Mouse (Mus musculus): ENCODE data around the gene Abcb8. TPM values are rescaled to one million over a fixed set of nuclear protein-coding genes. Genes with fewer than 3 reads are reported as not detected.

Abcb8 gene
- total and polyA plus RNA-seq, 3 experiments: 81.2 to 151 (median 89.8) TPM

DNA sequence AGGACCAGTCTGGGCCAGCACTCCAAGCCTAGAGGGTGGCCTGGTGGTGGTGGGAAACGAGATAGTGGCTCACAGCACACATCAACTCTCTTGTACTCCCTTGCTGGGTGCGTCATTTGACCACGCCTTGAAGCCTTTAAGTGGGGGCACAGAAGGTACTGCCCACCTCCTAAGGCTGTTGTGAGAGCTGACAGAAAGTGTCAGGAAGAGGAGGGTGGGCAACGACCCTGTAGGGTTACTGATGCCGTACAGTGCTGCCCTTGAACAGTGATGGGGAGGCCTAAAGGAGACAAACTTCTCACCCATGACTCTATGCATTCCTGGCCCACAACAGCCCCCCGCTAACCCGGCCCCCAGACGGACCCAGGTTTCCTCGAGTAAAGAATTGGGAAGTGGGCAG is 27.0 kb upstream of the Abcb8 start:
- H3K27me3 ChIP-seq (ENCODE audit: control insufficient read depth, insufficient read depth, low read length): no peaks in the 10 kb centered on the region
- 62% methylated on average over 9 of the region's 9 CpGs for WGBS
- peak overlapping the region; percentile 77 for H3K4me3 ChIP-seq
- no peaks in the 10 kb centered on the region for H3K79me2 ChIP-seq (replicated peaks; ENCODE audit: control insufficient read depth, insufficient read depth, low read length)
- DNase-seq: no peak
- H3K9ac ChIP-seq (ENCODE audit: low read depth, low read length): no peak overlapping the region
- H3K36me3 ChIP-seq (ENCODE audit: control insufficient read depth, insufficient read depth, low read length): no peaks in the 10 kb centered on the region
- no peak for TF ChIP-seq POLR2A (IDR thresholded peaks at IDR 0.05; ENCODE audit: insufficient read depth, low read depth, low read length)
- TF ChIP-seq CTCF (IDR thresholded peaks at IDR 0.05): no peak
- no peak for TF ChIP-seq EP300 (IDR thresholded peaks at IDR 0.05; ENCODE audit: insufficient read depth, low read depth, low read length)
- no peak overlapping the region; the same call in 1 of the 2 replicates for H3K27ac ChIP-seq
- peaks cover 7% of the 10 kb centered on the region for H3K4me1 ChIP-seq (ENCODE audit: control insufficient read depth, insufficient read depth, low read length)
- intact Hi-C loops (cut with DNase I): no loop called here

DNA sequence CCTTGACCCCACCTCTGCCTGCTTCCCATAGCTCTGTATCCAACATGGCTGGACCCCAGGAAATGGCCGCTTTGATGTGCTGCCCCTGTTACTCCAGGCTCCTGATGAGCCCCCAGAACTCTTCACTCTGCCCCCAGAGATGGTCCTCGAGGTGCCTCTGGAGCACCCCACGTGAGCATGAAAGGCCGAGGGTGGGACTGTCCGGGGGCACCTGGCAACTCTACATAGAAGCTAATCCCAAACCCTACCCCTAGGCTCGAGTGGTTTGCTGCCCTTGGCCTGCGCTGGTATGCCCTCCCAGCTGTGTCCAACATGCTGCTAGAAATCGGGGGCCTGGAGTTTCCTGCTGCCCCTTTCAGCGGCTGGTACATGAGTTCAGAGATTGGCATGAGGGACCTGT is 23.7 kb upstream of the Abcb8 start:
- 84% methylated on average over 9 of the region's 9 CpGs for WGBS
- TF ChIP-seq EP300 (IDR thresholded peaks at IDR 0.05; ENCODE audit: insufficient read depth, low read depth, low read length) (no peak), POLR2A (IDR thresholded peaks at IDR 0.05; ENCODE audit: insufficient read depth, low read depth, low read length) (no peak), CTCF (IDR thresholded peaks at IDR 0.05) (no peak)
- no peaks in the 10 kb centered on the region for H3K36me3 ChIP-seq (ENCODE audit: control insufficient read depth, insufficient read depth, low read length)
- H3K4me3 ChIP-seq: no peak overlapping the region
- no peak overlapping the region for H3K27ac ChIP-seq
- intact Hi-C loops (cut with DNase I): no loop called here
- no peaks in the 10 kb centered on the region; the same call in none of the 2 replicates for H3K4me1 ChIP-seq (ENCODE audit: control insufficient read depth, insufficient read depth, low read length)
- no peak overlapping the region for H3K9ac ChIP-seq (ENCODE audit: low read depth, low read length)
- H3K79me2 ChIP-seq (replicated peaks; ENCODE audit: control insufficient read depth, insufficient read depth, low read length): no peaks in the 10 kb centered on the region
- no peaks in the 10 kb centered on the region for H3K27me3 ChIP-seq (ENCODE audit: control insufficient read depth, insufficient read depth, low read length)
- DNase-seq: no peak

DNA sequence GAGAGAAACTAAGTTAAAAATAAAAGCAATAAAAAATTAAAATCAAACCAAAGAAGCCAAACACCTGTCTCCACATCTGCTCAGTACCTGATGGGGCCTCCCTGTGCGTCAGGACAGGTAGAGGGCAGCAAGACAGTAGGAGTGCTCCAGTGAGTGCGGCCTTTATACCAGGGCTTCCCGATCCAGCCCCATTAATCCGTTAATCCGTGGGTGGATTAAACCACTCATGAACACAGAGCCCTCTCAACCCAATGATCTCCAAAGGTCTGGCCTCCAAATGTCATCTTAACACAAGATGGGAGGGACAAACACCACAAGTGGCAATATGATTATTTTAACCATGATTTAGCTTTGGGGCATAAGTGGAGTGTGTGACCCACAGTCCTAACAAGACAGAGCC is 19.7 kb upstream of the Abcb8 start:
- 89% methylated on average over 5 of the region's 5 CpGs for WGBS
- intact Hi-C loops (cut with DNase I): no loop called here
- H3K27ac ChIP-seq: no peak overlapping the region

DNA sequence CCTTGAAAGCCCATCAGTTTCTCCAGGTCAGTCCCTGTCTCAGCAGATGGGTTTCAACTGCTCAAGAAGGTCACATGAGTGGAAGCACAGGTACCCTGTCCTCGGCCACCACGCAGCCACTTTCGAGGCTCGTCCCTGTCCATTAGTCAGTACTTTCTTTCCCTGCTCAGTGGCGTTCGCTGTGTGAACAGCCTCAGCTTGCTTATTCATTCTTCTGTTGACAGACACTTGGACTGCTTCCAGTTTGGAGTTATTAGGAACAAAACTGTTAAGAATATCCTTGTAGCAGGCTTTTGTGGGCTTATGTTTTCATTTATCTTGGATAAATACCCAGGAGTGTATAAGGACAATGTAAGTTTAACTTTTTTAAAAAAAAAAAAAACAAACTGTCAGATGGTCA is 19.2 kb upstream of the Abcb8 start:
- Histone ChIP-seq H3K79me2 (replicated peaks; ENCODE audit: control insufficient read depth, insufficient read depth, low read length) (no peaks in the 10 kb centered on the region), H3K9ac (ENCODE audit: low read depth, low read length) (no peak overlapping the region), H3K36me3 (ENCODE audit: control insufficient read depth, insufficient read depth, low read length) (no peaks in the 10 kb centered on the region), H3K27me3 (ENCODE audit: control insufficient read depth, insufficient read depth, low read length) (no peaks in the 10 kb centered on the region), H3K4me1 (ENCODE audit: control insufficient read depth, insufficient read depth, low read length) (no peaks in the 10 kb centered on the region), H3K4me3 (no peak overlapping the region), H3K27ac (no peak overlapping the region)
- intact Hi-C loops (cut with DNase I): no loop called here
- no peak for DNase-seq
- no peak for TF ChIP-seq CTCF (IDR thresholded peaks at IDR 0.05)
- TF ChIP-seq EP300 (IDR thresholded peaks at IDR 0.05; ENCODE audit: insufficient read depth, low read depth, low read length): no peak
- no peak for TF ChIP-seq POLR2A (IDR thresholded peaks at IDR 0.05; ENCODE audit: insufficient read depth, low read depth, low read length)
- 16% methylated on average over 6 of the region's 6 CpGs for WGBS

More for the DNA sequence above, 19.7 kb upstream of the Abcb8 start:
- Histone ChIP-seq H3K36me3 (ENCODE audit: control insufficient read depth, insufficient read depth, low read length) (no peaks in the 10 kb centered on the region), H3K79me2 (replicated peaks; ENCODE audit: control insufficient read depth, insufficient read depth, low read length) (no peaks in the 10 kb centered on the region), H3K9ac (ENCODE audit: low read depth, low read length) (no peak overlapping the region), H3K4me1 (ENCODE audit: control insufficient read depth, insufficient read depth, low read length) (no peaks in the 10 kb centered on the region), H3K4me3 (no peak overlapping the region), H3K27me3 (ENCODE audit: control insufficient read depth, insufficient read depth, low read length) (no peaks in the 10 kb centered on the region)
- TF ChIP-seq POLR2A (IDR thresholded peaks at IDR 0.05; ENCODE audit: insufficient read depth, low read depth, low read length): no peak
- TF ChIP-seq CTCF (IDR thresholded peaks at IDR 0.05): no peak
- no peak for TF ChIP-seq EP300 (IDR thresholded peaks at IDR 0.05; ENCODE audit: insufficient read depth, low read depth, low read length)
- DNase-seq: no peak

DNA sequence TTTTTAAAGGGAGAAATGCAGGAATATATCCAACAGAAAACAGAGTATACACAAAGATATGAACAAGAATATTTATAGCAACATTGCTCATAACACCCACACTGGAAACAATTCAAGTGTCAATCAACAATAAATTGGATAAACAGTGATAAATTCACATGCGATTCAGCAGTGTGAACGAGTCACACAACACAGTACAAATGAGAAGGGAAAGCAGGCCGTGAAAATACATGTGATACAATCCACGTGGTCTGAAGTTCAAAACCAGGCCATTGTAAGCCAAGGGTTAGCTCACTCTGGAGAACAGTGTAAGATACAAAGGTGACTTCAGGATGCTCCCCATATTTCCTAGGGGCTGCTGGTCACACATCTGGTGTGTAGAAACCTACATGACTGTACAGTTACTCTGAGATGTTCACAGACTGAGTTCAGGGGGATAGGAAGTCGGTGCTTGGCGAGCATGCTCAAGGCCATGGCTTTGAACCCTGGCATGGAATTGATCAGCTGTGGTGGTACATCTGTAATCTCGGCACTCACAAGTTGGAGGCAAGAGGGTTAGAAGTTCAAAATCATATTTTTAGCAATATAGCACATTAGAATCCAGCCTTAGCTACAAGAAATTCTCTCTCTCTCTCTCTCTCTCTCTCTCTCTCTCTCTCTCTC is 18.7 kb upstream of the Abcb8 start:
- Histone ChIP-seq H3K4me1 (ENCODE audit: control insufficient read depth, insufficient read depth, low read length) (no peaks in the 10 kb centered on the region), H3K27ac (no peak overlapping the region), H3K27me3 (ENCODE audit: control insufficient read depth, insufficient read depth, low read length) (no peaks in the 10 kb centered on the region), H3K9ac (ENCODE audit: low read depth, low read length) (no peak overlapping the region), H3K36me3 (ENCODE audit: control insufficient read depth, insufficient read depth, low read length) (no peaks in the 10 kb centered on the region), H3K79me2 (replicated peaks; ENCODE audit: control insufficient read depth, insufficient read depth, low read length) (no peaks in the 10 kb centered on the region), H3K4me3 (no peak overlapping the region)
- WGBS: 48% methylated on average over 7 of the region's 7 CpGs
- TF ChIP-seq EP300 (IDR thresholded peaks at IDR 0.05; ENCODE audit: insufficient read depth, low read depth, low read length): no peak
- no peak for TF ChIP-seq CTCF (IDR thresholded peaks at IDR 0.05)
- TF ChIP-seq POLR2A (IDR thresholded peaks at IDR 0.05; ENCODE audit: insufficient read depth, low read depth, low read length): no peak
- DNase-seq: no peak
- intact Hi-C loops (cut with DNase I): no loop called here

DNA sequence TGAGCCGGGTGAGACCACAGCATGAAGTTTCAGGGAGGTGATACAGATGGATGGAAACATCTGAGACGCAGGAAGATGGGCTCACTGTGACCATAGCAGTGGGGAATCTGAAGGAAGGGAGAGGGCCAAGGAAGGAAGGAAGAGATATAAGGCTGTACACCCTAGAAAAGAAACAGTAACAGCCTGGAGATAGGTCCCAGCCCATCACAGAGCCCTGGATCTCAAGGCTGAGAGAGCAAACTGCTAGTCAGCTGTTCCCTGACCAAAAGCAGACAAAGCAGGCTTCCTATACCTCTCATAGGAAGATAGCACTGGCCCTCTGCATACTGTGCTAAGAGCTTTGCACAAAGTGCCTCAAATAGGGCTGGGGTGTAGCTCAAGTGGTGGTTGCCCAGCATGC is 14.8 kb upstream of the Abcb8 start:
- Histone ChIP-seq H3K36me3 (ENCODE audit: control insufficient read depth, insufficient read depth, low read length) (no peaks in the 10 kb centered on the region), H3K9ac (ENCODE audit: low read depth, low read length) (no peak overlapping the region), H3K27ac (no peak overlapping the region), H3K79me2 (replicated peaks; ENCODE audit: control insufficient read depth, insufficient read depth, low read length) (no peaks in the 10 kb centered on the region), H3K4me1 (ENCODE audit: control insufficient read depth, insufficient read depth, low read length) (peaks cover 3% of the 10 kb centered on the region), H3K27me3 (ENCODE audit: control insufficient read depth, insufficient read depth, low read length) (no peaks in the 10 kb centered on the region), H3K4me3 (no peak overlapping the region)
- WGBS: 59% methylated on average over 2 of the region's 2 CpGs
- intact Hi-C loops (cut with DNase I): no loop called here
- TF ChIP-seq CTCF (IDR thresholded peaks at IDR 0.05): no peak
- no peak for TF ChIP-seq POLR2A (IDR thresholded peaks at IDR 0.05; ENCODE audit: insufficient read depth, low read depth, low read length)
- no peak for TF ChIP-seq EP300 (IDR thresholded peaks at IDR 0.05; ENCODE audit: insufficient read depth, low read depth, low read length)
- DNase-seq: no peak

Measured in heart, adult 2 months (tissue).